Mouse (Mus musculus): ENCODE data around the gene Shisal1.

The Shisal1 gene

GRCm38 (mm10) chr15:84372801-84373200, 74.1 kb downstream of the Shisal1 start:
- DNase-seq (ENCODE audit: low spot score) = no peak

- DNase-seq (ENCODE audit: low spot score) = no peak
Measured at GRCm38 (mm10) chr15:84367402-84367801, 79.5 kb downstream of the Shisal1 start.

- DNase-seq (ENCODE audit: low spot score) = no peak
Measured at GRCm38 (mm10) chr15:84366574-84366989, 80.3 kb downstream of the Shisal1 start.

- DNase-seq (ENCODE audit: low spot score) = no peak
Measured at GRCm38 (mm10) chr15:84365675-84366381, 81.1 kb downstream of the Shisal1 start.

GRCm38 (mm10) chr15:84364746-84365145, 82.2 kb downstream of the Shisal1 start:
- no peak for DNase-seq (ENCODE audit: low spot score)

- no peak for DNase-seq (ENCODE audit: low spot score)
Measured at GRCm38 (mm10) chr15:84355081-84355480, 91.8 kb downstream of the Shisal1 start.

GRCm38 (mm10) chr15:84351915-84352844, 94.7 kb downstream of the Shisal1 start:
- DNase-seq (ENCODE audit: low spot score) = no peak

- DNase-seq (ENCODE audit: low spot score) = no peak
Measured at GRCm38 (mm10) chr15:84351342-84351741, 95.6 kb downstream of the Shisal1 start.

- no peak for DNase-seq (ENCODE audit: low spot score)
Measured at GRCm38 (mm10) chr15:84349915-84350738, 96.8 kb downstream of the Shisal1 start.

GRCm38 (mm10) chr15:84348769-84349168, 98.1 kb downstream of the Shisal1 start:
- no peak for DNase-seq (ENCODE audit: low spot score)

GRCm38 (mm10) chr15:84340926-84341325, 106.0 kb downstream of the Shisal1 start:
- DNase-seq (ENCODE audit: low spot score) = no peak

- no peak for DNase-seq (ENCODE audit: low spot score)
Measured at GRCm38 (mm10) chr15:84337599-84337998, 109.3 kb downstream of the Shisal1 start.

- no peak for DNase-seq (ENCODE audit: low spot score)
Measured at GRCm38 (mm10) chr15:84336281-84336817, 110.5 kb downstream of the Shisal1 start.

- no peak for DNase-seq (ENCODE audit: low spot score)
Measured at GRCm38 (mm10) chr15:84331066-84331612, 115.8 kb downstream of the Shisal1 start.

- no peak for DNase-seq (ENCODE audit: low spot score)
Measured at GRCm38 (mm10) chr15:84329940-84330339, 117.0 kb downstream of the Shisal1 start.

Measured in lung, postnatal 25 days (tissue).